Mouse (Mus musculus): ENCODE data around the gene Evx1. TPM values are rescaled to one million over a fixed set of nuclear protein-coding genes. Genes with fewer than 3 reads are reported as not detected.

The Evx1 gene
- total RNA-seq (2021) (not detected), polyA plus RNA-seq (2012; rRNA removed) (not detected in 2 replicates)
- long read RNA-seq = 0 reads

DNA sequence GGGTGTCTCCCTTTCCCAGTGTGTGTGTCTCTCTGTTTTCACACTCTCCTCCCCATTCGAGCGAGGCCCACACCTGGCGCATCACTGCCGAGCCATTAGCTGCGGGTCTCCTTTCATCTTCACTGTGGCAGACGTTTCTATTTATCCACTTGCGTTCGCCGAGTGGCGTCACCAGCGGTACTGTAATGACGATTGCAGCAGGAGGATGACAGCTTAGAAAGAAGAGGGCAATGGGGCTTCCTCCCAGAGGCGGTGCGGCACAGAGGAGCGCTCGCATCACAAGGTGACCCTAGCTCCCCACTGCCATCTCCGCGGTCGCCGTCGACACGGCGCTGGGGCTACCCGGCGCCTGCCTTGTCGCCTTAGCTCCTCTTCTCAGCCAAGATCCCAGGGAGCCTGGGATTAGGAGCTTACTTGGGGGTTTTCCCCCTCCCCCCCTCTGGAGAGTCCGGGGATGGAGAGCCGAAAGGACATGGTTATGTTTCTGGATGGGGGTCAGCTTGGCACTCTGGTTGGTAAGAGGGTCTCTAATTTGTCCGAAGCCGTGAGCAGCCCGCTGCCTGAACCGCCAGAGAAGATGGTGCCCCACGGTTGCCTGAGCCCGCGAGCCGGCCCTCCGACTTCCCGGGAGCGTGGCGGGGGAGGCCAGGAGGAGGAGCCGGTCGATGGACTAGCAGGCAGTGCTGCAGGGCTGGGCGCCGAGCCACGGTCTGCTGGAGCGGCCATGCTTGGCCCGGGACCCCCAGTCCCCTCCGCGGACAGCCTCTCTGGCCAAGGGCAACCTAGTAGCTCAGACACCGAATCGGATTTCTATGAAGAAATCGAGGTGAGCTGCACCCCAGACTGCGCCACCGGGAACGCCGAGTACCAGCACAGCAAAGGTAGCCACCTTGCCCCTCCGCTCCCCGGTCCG lies at the start of gene Evx1:
Evx1 (plus strand) TSS at position 108 of the 913 bp plus-strand sequence.
- DNase-seq = peak in 1 of 2 experiments; percentile 33

DNA sequence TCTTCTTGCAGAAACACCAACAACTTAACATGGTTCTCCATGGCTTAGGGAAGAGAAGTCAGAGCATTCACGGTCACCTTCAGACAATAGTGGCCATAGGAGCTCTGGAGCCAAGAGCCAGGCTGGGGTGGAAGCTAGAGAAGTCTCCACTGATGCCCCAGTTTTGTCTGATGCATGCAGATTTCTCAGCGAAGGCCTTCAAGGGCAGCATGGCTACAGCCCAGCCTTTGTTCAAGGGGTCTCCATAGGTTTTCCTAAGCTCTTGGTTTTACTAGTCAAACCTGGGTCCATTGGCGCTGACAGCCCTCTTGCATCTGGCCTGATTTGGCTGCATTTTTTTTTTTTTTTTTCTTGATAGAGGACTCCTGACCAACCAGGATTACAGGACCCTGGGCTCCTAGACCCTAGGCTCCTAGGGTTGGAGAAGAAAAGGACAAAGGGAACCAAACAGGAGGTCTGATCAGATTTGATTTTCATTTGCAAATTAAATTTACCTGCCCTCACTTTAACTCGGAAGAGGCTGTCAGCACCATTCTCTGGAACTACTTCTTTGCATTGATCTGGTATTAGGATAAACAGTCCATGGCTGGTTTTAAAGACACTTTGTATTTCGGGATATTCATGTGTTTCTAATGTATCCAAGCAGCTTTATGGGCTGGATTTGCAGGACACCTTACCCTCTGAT lies 49.0 kb upstream of the Evx1 start:
- no peak for TF ChIP-seq EP300 (IDR thresholded peaks at IDR 0.05; ENCODE audit: insufficient read depth, low read depth, low read length)
- no peak for TF ChIP-seq POLR2A (IDR thresholded peaks at IDR 0.05; ENCODE audit: insufficient read depth, low read depth, low read length)
- TF ChIP-seq CTCF (IDR thresholded peaks at IDR 0.05) = no peak
- intact Hi-C loops (cut with DNase I) = no loop called here
- Histone ChIP-seq H3K79me2 (replicated peaks; ENCODE audit: control insufficient read depth, insufficient read depth, low read length) (no peaks in the 10 kb centered on the region), H3K4me1 (ENCODE audit: control insufficient read depth, insufficient read depth, low read length) (no peaks in the 10 kb centered on the region; the same call in 1 of the 2 replicates), H3K36me3 (ENCODE audit: control insufficient read depth, insufficient read depth, low read length) (no peaks in the 10 kb centered on the region), H3K27ac (no peak overlapping the region), H3K27me3 (ENCODE audit: control insufficient read depth, insufficient read depth, low read length) (peaks cover 55% of the 10 kb centered on the region), H3K9ac (ENCODE audit: low read depth, low read length) (no peak overlapping the region), H3K4me3 (no peak overlapping the region)
- 14% methylated on average over 5 of the region's 5 CpGs for WGBS
- no peak for DNase-seq

More for the DNA sequence above, at the start of gene Evx1:
- Histone ChIP-seq H3K36me3 (ENCODE audit: control insufficient read depth, insufficient read depth, low read length) (no peaks in the 10 kb centered on the region), H3K4me3 (no peak within 1 kb of the TSS), H3K9ac (ENCODE audit: low read depth, low read length) (no peak within 1 kb of the TSS), H3K27ac (no peak within 1 kb of the TSS), H3K27me3 (ENCODE audit: control insufficient read depth, insufficient read depth, low read length) (peaks cover 52% of the 10 kb centered on the region), H3K4me1 (ENCODE audit: control insufficient read depth, insufficient read depth, low read length) (no peaks in the 10 kb centered on the region), H3K79me2 (replicated peaks; ENCODE audit: control insufficient read depth, insufficient read depth, low read length) (no peaks in the 10 kb centered on the region)
- 4% methylated on average over 59 of the region's 59 CpGs for WGBS
- intact Hi-C loops (cut with DNase I) = loop anchor here (5.0 kb wide), 1 partner anchor 46 kb away; no protein-coding TSS in a partner anchor
- TF ChIP-seq CTCF (IDR thresholded peaks at IDR 0.05) (no peak), POLR2A (IDR thresholded peaks at IDR 0.05; ENCODE audit: insufficient read depth, low read depth, low read length) (no peak), EP300 (IDR thresholded peaks at IDR 0.05; ENCODE audit: insufficient read depth, low read depth, low read length) (no peak)

DNA sequence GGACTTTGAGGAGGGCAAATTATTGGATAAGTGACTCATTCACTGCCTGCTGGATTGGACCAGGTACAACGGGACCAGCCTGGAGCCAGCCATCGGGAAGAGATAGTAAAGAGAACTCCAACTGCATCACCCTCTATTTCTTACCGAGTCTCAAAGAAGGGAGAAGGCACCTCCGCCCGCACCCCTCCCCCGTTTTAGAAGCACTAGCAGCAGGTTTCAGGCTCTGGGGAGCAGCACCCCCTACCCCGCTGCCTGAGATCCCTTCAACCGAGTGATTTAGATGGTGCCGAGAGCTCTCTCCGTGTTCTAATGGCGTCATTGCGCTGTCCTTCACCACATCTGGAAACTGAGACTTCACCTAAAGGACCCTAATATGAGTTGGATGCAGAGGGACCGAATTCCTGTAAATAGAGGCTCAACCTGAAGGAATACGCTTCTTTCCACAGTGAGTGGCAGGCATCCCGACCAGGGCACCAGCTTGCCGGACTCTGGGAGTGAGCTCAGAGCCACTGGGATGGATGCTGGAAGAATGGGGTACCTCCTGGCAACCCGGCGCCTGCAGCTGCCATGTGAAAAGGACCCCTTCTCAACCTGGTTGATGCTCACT lies 47.9 kb upstream of the Evx1 start:
- Histone ChIP-seq H3K4me3 (no peak overlapping the region), H3K9ac (ENCODE audit: low read depth, low read length) (no peak overlapping the region), H3K27me3 (ENCODE audit: control insufficient read depth, insufficient read depth, low read length) (peaks cover 49% of the 10 kb centered on the region), H3K27ac (no peak overlapping the region), H3K4me1 (ENCODE audit: control insufficient read depth, insufficient read depth, low read length) (no peaks in the 10 kb centered on the region; the same call in 1 of the 2 replicates), H3K79me2 (replicated peaks; ENCODE audit: control insufficient read depth, insufficient read depth, low read length) (no peaks in the 10 kb centered on the region), H3K36me3 (ENCODE audit: control insufficient read depth, insufficient read depth, low read length) (no peaks in the 10 kb centered on the region)
- intact Hi-C loops (cut with DNase I) = loop anchor here (5.0 kb wide), 1 partner anchor 47 kb away; the partner anchor contains the start of gene Evx1
- 3% methylated on average over 18 of the region's 18 CpGs for WGBS
- TF ChIP-seq CTCF (IDR thresholded peaks at IDR 0.05) (no peak), EP300 (IDR thresholded peaks at IDR 0.05; ENCODE audit: insufficient read depth, low read depth, low read length) (no peak), POLR2A (IDR thresholded peaks at IDR 0.05; ENCODE audit: insufficient read depth, low read depth, low read length) (no peak)
- no peak for DNase-seq

DNA sequence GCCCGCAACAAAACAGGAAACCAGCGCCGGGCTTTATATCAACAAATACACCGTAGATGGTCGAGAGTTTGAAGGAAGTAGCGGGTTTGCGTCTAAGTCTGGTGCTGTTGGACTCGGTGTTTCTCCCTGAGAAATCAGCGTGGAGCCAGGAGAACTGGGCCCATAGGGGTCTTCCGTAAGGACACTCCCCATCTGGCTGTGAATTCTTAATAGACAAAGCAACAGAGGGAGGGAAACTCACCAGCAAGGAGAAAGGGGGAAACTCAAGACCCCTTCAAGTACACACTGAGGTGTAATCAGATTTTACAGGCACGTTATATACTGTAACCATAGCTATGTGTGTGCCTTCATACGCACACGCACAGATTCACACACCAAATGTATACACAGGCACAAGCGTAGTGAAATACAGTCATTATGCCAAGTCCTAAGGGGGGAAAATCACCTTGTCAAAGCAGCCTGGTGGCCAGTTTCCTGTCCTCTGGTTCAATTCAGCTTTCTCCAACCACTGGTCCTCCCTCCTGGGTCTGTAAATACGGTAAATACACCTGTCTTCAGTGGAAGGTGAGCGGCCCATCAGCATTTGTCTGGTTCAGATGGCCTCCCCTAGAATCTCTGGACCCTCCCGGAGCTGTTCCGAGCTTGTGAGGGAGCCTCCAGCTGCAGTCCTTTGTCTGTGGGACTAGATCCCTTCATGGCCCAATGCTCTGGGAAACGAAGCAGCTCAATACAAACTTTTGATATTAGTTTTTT lies 47.2 kb upstream of the Evx1 start:
- no peaks in the 10 kb centered on the region; the same call in 1 of the 2 replicates for H3K4me1 ChIP-seq (ENCODE audit: control insufficient read depth, insufficient read depth, low read length)
- intact Hi-C loops (cut with DNase I) = loop anchor here (5.0 kb wide), 1 partner anchor 46 kb away; the partner anchor contains the start of gene Evx1
- no peak for DNase-seq
- H3K4me3 ChIP-seq = no peak overlapping the region
- peaks cover 45% of the 10 kb centered on the region for H3K27me3 ChIP-seq (ENCODE audit: control insufficient read depth, insufficient read depth, low read length)
- no peaks in the 10 kb centered on the region for H3K79me2 ChIP-seq (replicated peaks; ENCODE audit: control insufficient read depth, insufficient read depth, low read length)
- 4% methylated on average over 19 of the region's 19 CpGs for WGBS
- TF ChIP-seq EP300 (IDR thresholded peaks at IDR 0.05; ENCODE audit: insufficient read depth, low read depth, low read length) = no peak
- no peaks in the 10 kb centered on the region for H3K36me3 ChIP-seq (ENCODE audit: control insufficient read depth, insufficient read depth, low read length)
- H3K27ac ChIP-seq = no peak overlapping the region
- no peak overlapping the region for H3K9ac ChIP-seq (ENCODE audit: low read depth, low read length)

DNA sequence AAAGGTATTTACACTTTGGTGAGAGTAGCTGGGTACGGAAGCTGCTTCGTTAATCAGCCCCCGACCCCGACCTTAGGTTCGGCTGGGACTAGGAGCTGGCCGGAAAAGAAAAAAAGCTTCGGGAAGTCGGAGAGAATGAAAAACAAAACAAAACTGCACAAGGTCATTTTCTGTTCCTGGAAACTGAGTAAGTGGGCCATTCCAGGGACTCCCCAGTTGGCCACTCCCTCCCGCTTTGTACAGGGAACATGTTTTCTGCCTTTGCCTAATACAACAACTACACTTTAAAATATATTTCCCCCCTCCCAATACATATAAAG lies 46.7 kb upstream of the Evx1 start:
- Histone ChIP-seq H3K79me2 (replicated peaks; ENCODE audit: control insufficient read depth, insufficient read depth, low read length) (no peaks in the 10 kb centered on the region), H3K27me3 (ENCODE audit: control insufficient read depth, insufficient read depth, low read length) (peaks cover 43% of the 10 kb centered on the region), H3K36me3 (ENCODE audit: control insufficient read depth, insufficient read depth, low read length) (no peaks in the 10 kb centered on the region), H3K4me3 (no peak overlapping the region), H3K9ac (ENCODE audit: low read depth, low read length) (no peak overlapping the region), H3K27ac (no peak overlapping the region), H3K4me1 (ENCODE audit: control insufficient read depth, insufficient read depth, low read length) (no peaks in the 10 kb centered on the region; the same call in 1 of the 2 replicates)
- 9% methylated on average over 9 of the region's 9 CpGs for WGBS
- intact Hi-C loops (cut with DNase I) = loop anchor here (5.0 kb wide), 1 partner anchor 46 kb away; the partner anchor contains the start of gene Evx1
- DNase-seq = no peak
- TF ChIP-seq EP300 (IDR thresholded peaks at IDR 0.05; ENCODE audit: insufficient read depth, low read depth, low read length) = no peak
- TF ChIP-seq CTCF (IDR thresholded peaks at IDR 0.05) = no peak
- no peak for TF ChIP-seq POLR2A (IDR thresholded peaks at IDR 0.05; ENCODE audit: insufficient read depth, low read depth, low read length)

Measured in heart, adult 2 months (tissue).